Mouse (Mus musculus): ENCODE measurements at regions not wholly inside any gene's neighbourhood (a gene's known extent, or its start where the extent isn't known, plus 50 kb on each side); places are given as distances from the start of the nearest gene placed in this dataset.

GRCm38 (mm10) chr1:51531360-51531759 lies 53.1 kb upstream of the Nabp1 start:
- DNase-seq (ENCODE audit: low read depth), result no peak

- peak; percentile 34 for DNase-seq (ENCODE audit: low read depth)
Observed at GRCm38 (mm10) chr1:51530191-51530926, 52.1 kb upstream of the Nabp1 start.

GRCm38 (mm10) chr1:51529653-51530052 lies 51.4 kb upstream of the Nabp1 start:
- DNase-seq (ENCODE audit: low read depth), result no peak

- DNase-seq (ENCODE audit: low read depth), result no peak
Observed at GRCm38 (mm10) chr1:51528671-51529070, 50.4 kb upstream of the Nabp1 start.
